Mouse (Mus musculus): ENCODE data around the gene Drd2. TPM values are rescaled to one million over a fixed set of nuclear protein-coding genes. Genes with fewer than 3 reads are reported as not detected.
A peak's percentile ranks its signal among the peaks of the same experiment; 100 is the strongest.

The Drd2 gene
- 10 to 100 TPM; 41.6 to 52.6 (median 46.6) TPM for total RNA-seq (2022)

DNA sequence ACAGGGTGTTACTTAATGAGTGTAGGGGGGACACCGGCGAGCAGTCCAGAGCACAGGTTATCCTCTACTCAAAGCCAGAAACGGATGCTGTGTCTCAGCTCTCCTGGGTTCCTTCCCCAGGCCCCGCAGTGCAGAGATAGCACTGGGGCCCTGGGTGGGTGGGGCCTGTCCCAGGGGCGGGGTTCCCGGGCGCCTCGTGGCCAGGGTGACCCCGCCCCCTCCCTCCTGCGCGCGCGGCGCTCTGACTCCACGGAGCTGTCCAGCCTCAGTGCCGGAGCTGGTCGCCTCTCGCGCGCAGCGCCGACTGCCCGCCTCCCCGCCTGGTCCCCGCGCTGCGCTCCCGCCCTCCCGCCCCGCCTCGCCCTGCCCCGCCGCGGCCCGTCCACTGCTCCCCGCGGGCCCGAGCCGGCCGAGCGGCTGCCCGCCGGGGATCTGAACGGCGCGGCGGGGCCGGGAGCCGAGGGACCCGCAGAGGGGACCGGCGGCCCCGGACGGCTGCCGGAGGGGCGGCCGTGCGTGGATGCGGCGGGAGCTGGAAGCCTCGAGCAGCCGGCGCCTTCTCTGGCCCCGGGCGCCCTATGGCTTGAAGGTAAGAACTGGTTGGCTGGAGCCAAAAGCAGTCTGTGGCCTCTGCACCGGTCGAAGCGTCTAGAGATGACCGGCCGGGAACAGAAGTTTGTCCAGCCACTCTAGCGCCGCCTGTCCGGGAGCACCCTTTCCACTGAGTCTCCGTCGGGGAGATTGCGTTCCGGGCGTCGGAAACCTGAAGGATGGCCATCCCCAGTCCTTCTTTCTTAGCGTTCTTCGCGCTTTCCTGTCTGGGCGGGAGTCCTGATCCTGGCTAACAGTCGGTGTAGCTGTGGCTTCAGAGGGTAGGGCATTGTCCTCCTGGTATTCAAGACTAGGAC is at the start of gene Drd2:
TSS of gene Drd2 (plus strand) at position 492 of the 908 bp plus-strand sequence.
- DNase-seq (ENCODE audit: low spot score in 2 of 2), result no peak

GRCm38 (mm10) chr9:49295101-49295500 is 45.3 kb upstream of the Drd2 start:
- no peak for DNase-seq (ENCODE audit: low spot score in 2 of 2)

DNA sequence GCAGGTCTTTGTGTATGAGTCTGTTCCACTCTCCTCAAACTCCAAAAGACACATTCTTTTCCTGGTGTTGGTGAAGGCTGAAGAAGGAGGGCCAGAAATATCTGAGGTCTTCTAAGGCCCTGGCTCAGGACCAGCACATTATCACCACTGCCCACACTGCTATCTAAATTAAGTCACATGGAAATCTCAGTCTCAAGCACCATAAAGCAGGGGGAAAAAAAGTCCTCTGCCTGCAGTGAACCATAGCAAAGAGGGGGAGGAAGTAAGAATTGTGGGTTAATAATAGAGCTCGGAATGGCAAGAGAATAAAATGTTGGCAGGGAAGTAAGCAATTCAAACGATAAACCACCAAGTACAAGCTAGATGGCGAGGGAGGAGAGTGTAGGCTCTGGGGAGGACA is 32.9 kb upstream of the Drd2 start:
- peak in 1 of 2 experiments; percentile 7 for DNase-seq (ENCODE audit: low spot score in 2 of 2)

- DNase-seq (ENCODE audit: low spot score in 2 of 2), result no peak
Measured at GRCm38 (mm10) chr9:49310821-49311220, 29.6 kb upstream of the Drd2 start.

DNA sequence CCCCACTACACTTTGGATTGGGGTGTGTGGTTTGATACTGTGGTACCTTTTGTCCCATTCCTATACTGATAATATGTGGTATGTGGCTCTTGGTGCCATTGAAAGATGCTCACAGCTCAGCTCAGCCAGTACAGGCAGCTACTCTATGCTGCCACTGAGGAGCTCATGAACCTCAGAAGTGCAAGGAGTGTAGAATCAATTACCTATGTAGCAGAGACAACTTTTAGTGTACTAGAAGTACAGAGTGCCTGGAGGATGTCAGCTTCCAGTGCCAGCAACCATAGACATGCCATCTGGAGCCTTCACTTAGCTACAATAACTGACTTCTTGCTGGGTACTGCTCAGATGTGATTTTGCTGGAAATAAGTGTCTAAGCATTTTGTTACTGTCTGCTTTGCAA is 21.8 kb upstream of the Drd2 start:
- no peak for DNase-seq (ENCODE audit: low spot score in 2 of 2)

DNA sequence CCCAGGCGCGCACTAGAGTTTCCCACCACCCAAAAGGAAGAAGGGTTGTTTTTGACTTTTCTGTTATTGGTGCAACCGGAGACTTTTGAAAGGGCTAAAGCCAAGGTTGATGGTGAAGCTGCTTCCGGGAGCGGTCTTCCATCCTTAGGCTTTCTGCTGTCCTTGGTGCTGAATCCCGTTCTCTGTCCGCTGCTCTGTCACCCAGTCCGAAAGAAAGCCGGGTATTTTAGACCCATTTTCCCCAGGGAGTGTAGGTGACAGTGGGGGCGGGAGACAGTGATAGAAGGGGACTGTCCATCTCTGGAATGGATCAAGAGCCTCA is 578 bp downstream of the Drd2 start:
- DNase-seq (ENCODE audit: low spot score in 2 of 2), result no peak

DNA sequence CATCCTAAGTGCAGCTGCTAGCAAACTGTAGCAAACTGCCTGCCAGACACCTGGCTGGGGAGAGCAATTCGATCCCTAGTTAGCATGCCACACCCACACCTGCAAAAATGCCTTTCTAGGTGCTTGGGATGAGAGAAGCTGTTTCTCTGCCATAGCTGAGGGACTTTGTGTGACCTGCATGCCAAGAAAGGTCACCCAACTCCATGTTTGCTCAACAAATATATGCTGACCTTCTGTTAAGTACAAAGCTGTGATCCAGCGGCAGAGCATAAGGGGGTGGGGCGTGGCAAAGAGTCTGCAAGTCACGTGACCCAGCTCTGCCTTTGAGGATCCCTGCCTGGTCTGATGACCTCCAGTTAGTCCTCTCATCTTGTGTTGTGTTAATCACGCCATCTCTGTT is 25.3 kb downstream of the Drd2 start:
- DNase-seq (ENCODE audit: low spot score in 2 of 2), result no peak

GRCm38 (mm10) chr9:49373946-49374345 is 33.5 kb downstream of the Drd2 start:
- DNase-seq (ENCODE audit: low spot score in 2 of 2), result no peak

DNA sequence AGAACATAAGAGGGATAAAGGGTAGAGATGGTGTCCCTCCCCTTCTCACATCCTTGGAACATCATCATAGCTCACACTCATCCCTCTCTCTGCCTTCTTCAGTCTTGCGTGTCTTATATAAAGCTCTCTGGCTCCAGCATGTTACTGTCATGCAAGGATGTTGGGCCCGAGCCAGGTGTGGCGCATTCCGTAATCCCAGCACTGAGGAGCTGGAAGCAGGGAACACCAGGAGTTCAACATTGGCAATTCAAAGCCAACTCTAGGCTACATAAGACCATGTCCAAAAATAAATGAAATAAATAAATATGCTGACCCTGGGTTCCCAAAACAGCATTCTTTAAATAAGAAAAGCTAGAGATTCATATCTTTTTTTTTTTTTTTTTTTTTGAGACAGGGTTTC is 39.5 kb downstream of the Drd2 start:
- no peak for DNase-seq (ENCODE audit: low spot score in 2 of 2)

DNA sequence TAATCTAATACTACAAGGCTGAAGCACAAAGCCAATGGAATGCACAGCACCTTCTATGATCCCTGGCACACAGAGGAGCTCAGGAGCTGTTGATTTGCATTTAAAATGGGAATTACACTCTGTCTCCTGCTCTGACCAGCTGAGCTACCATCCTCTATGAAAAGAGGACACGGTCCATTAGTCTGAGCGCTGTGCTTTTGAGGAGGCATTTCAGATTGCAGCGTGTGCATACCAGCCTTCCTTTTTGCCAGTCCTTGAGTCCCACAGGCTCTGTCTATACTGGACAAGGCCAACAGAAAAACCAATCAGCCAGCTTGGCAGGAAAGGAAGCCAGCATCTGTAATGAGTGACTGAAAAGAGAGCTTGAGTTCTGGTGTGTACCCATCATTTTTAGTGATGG is 43.6 kb downstream of the Drd2 start:
- DNase-seq (ENCODE audit: low spot score in 2 of 2), result no peak

GRCm38 (mm10) chr9:49384855-49385254 is 44.4 kb downstream of the Drd2 start:
- DNase-seq (ENCODE audit: low spot score in 2 of 2), result no peak

- DNase-seq (ENCODE audit: low spot score in 2 of 2), result no peak
Measured at GRCm38 (mm10) chr9:49385301-49385700, 44.9 kb downstream of the Drd2 start.

GRCm38 (mm10) chr9:49386119-49386518 is 45.7 kb downstream of the Drd2 start:
- no peak for DNase-seq (ENCODE audit: low spot score in 2 of 2)

- no peak for DNase-seq (ENCODE audit: low spot score in 2 of 2)
Measured at GRCm38 (mm10) chr9:49392242-49392641, 51.8 kb downstream of the Drd2 start.

DNA sequence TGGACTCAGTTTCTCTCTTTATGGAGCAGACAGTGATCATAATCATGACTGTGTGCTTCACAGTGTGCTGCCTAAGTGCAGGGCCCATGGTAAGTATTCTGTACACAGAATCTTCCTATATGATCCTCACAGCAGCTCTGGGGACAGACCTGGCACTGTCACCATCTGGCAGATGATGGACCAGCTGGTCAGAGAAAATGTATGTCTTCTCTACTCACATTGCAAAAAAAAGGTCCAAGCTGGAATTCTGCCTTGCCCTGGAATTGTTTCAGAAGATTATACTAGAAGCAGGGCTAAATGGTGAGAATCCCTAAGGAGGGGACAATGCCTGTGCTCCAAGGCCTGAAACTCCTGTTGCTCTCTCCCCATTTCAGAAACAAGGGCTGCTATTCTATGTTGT is 55.6 kb downstream of the Drd2 start:
- DNase-seq (ENCODE audit: low spot score in 2 of 2), result no peak

- no peak for DNase-seq (ENCODE audit: low spot score in 2 of 2)
Measured at GRCm38 (mm10) chr9:49403711-49404110, 63.3 kb downstream of the Drd2 start.

GRCm38 (mm10) chr9:49407028-49407427 is 66.6 kb downstream of the Drd2 start:
- DNase-seq (ENCODE audit: low spot score in 2 of 2), result no peak

DNA sequence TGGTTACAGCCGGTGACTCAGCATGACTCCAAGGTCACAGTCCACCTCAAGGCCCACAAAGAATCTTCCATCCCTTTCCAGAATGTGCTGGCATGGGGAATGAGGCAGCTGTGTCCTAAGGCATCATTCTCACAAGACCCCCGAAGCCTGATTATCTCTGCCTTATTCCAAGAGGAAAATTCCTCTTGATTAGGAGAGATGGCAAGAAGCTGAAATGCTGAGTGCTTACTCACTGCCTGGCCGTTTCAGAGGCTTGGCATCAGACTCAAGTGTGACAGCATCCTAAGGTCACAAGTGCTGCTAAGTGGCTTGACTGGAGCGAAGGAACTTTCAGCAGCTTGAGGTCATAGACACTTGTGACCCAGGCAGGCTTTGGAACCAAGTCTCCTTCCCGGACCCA is 70.2 kb downstream of the Drd2 start:
- DNase-seq (ENCODE audit: low spot score in 2 of 2), result no peak

DNA sequence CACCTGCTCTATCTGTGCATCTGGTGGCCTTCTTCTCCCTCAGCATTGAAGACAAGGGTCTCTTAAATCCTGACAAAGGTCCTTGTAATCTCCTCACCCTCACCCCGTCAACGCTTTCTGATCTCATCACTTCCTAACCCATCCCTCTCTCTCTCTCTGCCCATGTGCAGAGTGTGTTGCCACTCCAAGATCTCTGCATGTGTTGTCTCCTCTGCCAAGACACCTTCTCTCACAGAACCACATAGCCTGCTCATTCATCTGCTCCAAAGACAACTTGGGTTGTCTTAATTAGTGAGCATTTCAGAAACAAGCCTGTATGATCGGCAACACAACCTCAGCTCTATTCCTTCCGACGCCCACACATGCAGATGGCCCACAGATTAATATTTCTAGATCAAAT is 83.4 kb downstream of the Drd2 start:
- no peak for DNase-seq (ENCODE audit: low spot score in 2 of 2)

DNA sequence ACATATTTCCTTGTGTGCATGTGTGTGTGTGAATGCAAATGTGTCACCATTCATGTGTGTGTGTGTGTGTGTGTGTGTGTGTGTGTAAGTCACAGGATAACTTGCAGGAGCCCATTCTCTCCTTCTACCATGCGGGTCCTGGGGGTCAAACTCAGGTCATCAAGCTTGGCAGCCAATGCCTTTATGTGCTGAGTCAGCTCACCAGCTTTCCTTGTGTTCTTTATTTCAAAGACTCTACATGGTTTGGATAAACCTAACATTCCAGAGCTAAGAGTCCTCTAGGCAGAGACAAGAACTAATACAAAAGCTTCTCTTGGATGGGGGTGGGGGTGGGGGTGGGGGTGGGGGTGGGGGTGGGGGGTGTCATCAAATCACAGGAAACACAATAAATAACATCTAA is 85.2 kb downstream of the Drd2 start:
- DNase-seq (ENCODE audit: low spot score in 2 of 2), result no peak

DNA sequence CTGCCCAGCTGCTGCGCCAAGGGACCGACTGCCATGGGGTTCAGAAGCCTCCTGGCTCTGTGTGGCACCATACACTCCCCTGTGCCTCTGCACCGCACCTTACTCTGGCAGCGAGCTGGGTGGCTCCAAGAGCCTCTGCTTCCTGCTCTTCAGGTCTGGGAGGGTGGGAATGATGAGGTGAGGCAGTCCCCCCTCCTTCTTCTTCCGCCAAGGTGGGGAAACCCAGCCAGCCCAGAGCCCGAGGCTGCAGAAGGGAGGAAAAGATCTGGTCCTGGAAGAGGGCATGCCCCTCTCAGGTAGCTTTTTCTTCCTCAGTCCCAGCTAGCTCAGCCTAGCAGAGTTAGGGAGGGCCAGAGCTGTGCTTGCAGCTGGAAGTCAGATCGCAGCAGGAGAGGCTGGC is 86.5 kb downstream of the Drd2 start, which contains the start of gene Ankk1:
TSS of gene Ankk1 (minus strand) at position 101 of the 400 bp plus-strand sequence.
- no peak for DNase-seq (ENCODE audit: low spot score in 2 of 2)

GRCm38 (mm10) chr9:49427478-49427877 is 87.1 kb downstream of the Drd2 start:
- no peak for DNase-seq (ENCODE audit: low spot score in 2 of 2)

DNA sequence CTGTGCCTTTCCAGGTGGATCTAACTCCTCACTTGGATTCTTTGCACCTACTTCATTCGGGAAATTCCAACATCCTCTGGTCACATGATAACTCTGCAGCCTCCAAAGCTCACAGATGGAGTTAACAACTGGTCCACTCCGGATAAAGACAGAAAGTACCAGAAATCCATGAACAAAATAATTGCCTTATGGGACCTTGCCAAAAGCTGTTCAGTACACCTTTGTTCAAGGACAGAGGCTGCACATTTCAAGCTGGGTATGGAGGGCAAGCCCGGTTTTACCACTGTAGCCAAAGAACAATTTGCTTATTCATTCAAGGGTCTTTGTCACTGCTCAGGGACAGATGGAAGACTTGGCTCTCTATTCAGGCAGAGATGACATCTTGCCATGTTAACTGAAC is 102.2 kb downstream of the Drd2 start:
- DNase-seq (ENCODE audit: low spot score in 2 of 2), result no peak

Measured in left cerebral cortex, adult 8-10 months (tissue).